Mouse (Mus musculus) kidney, adult 9 months (tissue): ENCODE data around the gene Prkar1b.

ENCODE experiments used
- DNase-seq: peaks from one replicate; pipeline ENCODE4 v3.0.0; 2022

Prkar1b gene

DNA sequence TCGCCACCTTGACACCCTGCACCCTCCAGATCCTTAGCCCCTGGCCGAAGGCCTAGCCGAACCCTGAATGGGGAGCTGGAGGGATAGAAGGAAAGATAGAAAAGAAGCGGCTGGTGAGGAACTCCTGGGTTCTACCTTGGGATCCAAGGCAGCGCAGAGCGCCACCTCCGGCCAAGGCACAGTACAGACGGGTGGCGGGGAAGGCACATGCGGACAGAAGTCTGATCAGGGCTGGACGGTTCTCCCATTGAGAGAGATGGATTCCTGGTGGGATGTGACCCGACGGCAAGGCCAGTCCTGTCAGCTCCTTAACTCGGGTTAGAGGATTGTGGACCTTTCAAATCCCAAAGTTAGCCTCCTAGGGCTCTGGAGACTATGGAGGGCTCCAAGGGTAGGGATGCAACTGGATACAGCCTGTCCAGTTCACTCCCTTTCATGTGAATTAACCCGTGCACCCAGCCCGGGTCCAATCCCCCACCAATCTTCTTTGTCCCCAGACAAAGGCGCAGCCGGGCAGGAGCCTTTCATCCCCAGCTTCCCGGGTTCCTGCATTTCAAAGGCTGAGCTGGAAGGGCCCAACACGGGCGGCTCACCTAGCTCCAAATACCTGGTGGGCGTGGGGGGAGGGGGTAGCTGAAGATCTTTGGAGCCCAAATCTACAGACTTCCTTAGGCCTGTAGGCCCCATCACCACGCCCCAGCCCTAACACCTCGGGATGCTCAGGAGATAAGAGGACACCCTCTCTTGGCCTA is 153.3 kb downstream of the Prkar1b start:
- DNase-seq = peak; percentile 50

DNA sequence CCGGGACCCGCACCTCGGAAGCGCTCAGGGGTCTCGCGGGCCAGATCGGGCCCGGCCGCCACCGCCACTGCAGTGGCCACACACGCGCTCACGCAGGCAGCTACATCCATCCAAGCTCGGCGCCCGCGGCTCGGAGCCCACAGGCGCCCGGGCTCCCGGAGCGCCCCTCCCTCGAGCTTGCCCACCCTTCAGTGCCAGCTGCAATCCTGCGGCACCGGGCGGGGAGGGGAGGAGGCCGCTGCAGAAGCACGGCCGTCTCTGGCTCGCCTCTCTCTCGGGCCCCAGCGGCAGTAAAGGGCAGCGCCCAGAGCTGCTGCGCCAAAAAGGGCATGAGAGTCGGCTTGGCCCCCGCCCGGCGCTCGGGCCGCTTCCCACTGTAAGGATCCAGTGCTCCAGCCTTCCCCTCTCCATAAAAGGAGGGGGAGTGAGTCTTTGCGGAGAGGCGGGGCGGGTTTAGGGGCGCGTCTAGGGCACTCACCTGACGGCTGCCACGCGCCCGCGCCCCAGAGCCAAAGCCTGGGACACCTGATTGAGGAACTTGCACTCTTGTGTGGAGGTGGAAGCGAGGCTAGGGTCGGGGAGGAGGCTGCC is 154.0 kb downstream of the Prkar1b start:
- DNase-seq = peak; percentile 87

DNA sequence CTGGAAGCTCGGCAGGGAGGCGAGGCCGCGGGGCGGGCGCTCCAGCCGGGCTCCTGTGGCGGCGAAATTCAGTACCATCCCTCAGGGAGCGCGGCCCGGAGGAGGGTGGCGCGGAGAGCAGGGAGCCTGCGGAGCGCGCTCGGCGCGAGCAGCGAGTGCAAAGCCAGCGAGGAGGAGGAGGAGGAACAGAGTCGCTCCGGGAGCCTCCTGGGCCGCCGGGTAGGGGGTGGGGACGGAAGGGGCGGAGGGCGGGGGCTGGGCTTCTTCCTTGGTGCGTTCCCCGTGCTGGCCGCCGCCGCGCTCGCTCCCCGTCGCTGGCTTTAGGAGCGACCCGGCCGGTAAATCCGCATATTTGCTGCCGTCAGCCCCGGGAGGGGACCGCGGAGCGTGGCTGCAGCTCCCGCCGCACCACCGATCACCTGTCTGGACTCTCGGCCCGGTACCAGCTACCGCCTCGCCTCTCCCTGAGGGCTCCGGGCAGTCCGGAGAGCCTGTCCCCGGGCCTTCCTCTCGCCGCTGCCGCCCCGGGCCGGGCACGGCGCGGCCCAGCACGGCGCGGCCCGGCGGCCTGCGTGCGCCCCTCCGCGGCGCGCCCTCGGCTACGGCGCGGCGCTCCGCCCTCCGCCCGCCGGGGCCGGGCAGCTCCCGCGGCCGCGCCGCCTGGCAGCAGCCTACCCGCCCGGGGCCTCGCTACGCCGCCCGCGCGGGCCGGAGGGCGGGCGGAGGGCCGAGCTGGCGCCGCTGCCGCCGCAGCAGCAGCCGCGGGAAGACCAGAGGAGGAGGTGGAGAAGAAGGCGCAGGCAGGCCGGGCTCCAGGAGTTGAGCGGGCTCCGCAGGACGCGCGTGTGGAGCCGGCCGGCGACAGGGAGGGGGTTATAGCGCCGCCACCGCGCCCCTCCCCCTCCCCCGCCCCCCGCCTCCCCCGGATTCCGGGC is 154.7 kb downstream of the Prkar1b start:
- peak; percentile 80 for DNase-seq

DNA sequence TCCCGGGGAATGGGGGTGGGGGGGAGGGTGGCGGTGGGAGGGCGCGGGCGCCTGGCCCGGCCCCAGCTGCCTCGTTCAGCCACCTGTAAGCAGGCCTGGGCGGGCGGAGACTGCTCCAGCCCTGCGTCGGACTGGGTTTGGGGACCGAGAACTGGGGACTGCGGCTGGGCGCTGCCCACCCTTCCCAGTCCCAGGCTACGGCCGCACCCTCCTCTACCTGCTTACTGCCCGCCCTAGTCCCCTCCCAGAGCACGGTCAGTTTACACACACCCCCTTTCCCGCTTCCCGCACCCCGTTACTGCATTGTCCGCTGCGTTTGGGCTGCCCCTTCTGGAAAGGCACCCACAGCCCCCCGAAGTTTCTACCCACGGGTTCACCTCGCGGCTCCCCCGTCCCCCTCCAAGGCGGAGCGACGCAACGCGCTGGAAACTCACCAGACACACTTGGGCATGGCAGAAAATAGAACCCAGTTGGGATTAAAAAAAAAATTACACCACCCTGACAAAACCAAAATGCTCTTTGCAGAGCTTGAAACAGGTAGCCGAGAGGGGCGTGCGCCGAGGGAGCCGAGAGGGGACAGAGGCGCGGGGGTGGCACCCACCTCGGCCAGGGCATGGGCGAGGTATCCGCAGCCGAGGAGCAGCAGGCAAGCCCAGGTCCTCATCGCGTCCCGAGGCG is 155.6 kb downstream of the Prkar1b start:
- DNase-seq = peak; percentile 40

GRCm38 (mm10) chr5:138993371-138994107 is 156.3 kb downstream of the Prkar1b start:
- no peak for DNase-seq

- peak; percentile 53 for DNase-seq
These were observed 157.0 kb downstream of the Prkar1b start for GRCm38 (mm10) chr5:138992611-138993370.

- DNase-seq = no peak
These were observed 158.1 kb downstream of the Prkar1b start for GRCm38 (mm10) chr5:138991734-138992133.

GRCm38 (mm10) chr5:138990659-138991380 is 159.0 kb downstream of the Prkar1b start:
- DNase-seq = peak; percentile 46

DNA sequence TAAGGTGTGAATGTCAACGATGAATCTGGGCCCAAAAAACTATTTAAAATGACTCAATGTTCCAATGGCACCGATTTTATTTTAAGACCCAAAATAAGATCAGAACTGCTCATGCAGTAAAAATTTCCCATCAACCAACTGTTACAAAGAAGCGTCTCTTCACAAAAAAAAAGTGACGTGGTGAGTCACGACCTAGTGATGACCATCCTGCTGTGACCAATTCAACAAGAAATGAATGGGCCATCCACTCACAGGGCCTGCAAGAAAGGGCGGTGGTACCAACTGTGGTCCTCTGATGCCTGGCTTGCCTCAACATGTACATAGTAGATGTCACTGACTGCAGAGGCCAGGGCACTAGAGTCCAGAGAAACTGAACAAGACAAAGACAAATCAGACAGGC is 160.2 kb downstream of the Prkar1b start:
- no peak for DNase-seq

DNA sequence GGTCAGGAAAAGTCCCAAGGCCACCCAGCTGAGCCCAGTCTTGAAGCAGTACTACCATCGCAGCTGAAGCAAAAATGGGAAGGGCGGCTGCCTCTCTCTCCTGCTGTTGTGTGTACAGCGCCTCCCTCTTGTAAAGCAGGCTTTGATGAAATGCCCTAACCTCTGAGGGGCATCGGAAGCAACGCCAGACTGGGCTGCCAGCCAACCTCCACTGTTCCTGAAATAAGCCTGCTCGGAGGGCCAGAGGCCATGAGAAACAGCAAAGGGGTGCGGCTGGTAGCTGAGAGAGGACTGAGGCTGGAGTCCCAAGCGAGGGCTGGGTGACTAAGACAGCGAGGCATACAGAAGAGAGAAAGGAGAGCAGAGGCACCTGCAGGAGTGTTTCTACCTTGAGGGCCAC is 161.0 kb downstream of the Prkar1b start:
- DNase-seq = peak; percentile 71

GRCm38 (mm10) chr5:138987994-138988393 is 161.8 kb downstream of the Prkar1b start:
- DNase-seq = no peak

DNA sequence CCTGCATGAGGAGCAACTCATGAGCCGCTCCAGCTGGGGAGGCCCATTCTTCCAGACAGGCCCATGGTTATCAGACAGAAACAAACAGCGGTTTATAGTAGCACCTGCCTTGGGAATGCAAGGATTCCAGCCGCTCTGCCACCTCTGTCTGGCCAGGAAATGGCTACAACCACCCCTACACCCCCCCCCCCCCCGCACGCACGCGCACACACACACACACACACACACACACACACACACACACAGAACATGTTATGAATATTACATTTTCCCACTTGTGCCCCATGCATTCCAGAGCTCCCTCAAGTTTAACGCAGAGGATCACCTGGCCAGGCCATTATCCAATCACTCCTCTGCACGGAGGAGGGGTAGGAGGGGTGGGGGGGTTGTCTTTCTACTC is 167.9 kb downstream of the Prkar1b start:
- no peak for DNase-seq

GRCm38 (mm10) chr5:138980608-138981007 is 169.2 kb downstream of the Prkar1b start:
- DNase-seq = peak; percentile 96

- DNase-seq = peak; percentile 49
These were observed 170.0 kb downstream of the Prkar1b start for GRCm38 (mm10) chr5:138979840-138980239.

GRCm38 (mm10) chr5:138977759-138978158 is 172.0 kb downstream of the Prkar1b start:
- DNase-seq = no peak

DNA sequence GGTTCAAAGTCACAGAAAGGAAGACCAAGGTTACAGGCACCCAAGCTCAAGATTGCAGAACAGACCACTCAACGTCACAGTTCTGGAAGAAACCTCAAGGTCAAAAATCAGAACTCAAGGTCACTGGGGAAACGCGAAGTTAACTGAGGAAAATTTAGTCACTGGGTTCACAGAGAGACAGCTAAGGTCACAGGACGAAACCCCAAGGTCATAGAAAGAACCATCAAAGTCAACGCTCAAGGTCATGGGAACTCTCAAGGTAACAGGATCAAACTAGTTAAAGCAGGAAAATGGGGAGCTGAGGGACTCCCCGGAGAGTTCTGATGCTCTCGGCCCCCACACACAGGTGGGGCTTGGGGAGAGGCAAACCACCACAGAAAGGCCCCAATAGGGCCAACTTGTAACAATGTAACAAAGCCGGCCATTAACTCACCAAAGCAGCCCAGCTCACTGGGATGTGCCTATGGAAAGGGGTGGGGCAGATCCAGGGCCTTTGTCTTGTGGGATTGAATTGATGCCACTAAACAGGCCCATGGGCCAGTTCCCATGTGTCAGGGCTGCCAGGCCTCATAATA is 174.8 kb downstream of the Prkar1b start:
- no peak for DNase-seq

- DNase-seq = no peak
These were observed 176.3 kb downstream of the Prkar1b start for GRCm38 (mm10) chr5:138973480-138973879.

DNA sequence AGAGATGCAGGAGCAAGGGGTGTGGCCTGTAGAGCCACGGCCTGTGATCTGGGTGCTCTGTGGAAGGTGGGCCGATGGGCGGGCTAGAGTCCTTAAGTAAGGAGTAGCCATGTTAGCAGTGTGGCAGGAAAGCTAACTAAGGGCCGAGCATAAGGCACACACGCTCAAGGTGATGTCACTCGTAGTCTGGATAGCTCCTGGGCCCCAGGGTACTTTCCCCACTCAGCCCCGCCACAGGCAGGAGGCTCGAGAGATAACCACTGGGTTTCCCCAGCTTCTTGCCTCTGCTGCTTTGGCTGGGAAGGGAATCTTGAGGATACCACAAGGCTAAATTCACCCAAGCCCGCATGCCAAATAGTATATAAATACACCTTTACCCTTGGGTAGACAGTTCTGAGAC is 178.4 kb downstream of the Prkar1b start:
- no peak for DNase-seq

GRCm38 (mm10) chr5:138970056-138970490 is 179.7 kb downstream of the Prkar1b start:
- DNase-seq = peak; percentile 39
